Mouse (Mus musculus): ENCODE data around the gene Nbea. TPM values are rescaled to one million over a fixed set of nuclear protein-coding genes. Genes with fewer than 3 reads are reported as not detected.

Gene Nbea
- 5.3 and 8.4 TPM in 2 replicates for polyA plus RNA-seq (2012; rRNA removed; ENCODE audit: low replicate concordance)

GRCm38 (mm10) chr3:56183159-56184133, at the start of gene Nbea:
Nbea (minus strand) TSS chr3:56183701.

GRCm38 (mm10) chr3:55782056-55782687, 401.3 kb downstream of the Nbea start, which contains the start of gene Mab21l1:
Mab21l1 (plus strand) TSS chr3:55782510.

